Mouse (Mus musculus): ENCODE measurements at regions not wholly inside any gene's neighbourhood (a gene's known extent, or its start where the extent isn't known, plus 50 kb on each side); places are given as distances from the start of the nearest gene placed in this dataset.

DNA sequence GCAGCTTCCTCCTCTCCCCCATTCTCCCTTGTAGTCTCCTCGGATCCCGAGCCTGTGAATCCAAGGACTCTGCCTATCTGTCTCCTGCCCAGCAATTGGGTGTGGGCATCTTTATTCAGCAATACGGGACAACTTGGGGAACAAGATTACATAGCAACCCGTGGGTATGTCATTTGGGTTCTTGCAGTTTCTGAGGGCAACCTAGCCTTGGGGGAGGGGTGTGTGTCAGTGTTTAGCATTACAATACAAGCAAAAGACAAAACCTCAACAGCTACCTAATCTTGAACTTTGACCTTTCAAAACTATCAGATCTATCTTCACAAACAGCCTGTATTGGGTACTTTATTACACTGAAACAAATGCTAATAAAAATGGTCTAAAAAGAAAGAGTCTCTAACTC lies 573.0 kb upstream of the Cpeb2 start:
- TF ChIP-seq CTCF (IDR thresholded peaks at IDR 0.05; ENCODE audit: low read depth) (no peak), EP300 (IDR thresholded peaks at IDR 0.05; ENCODE audit: low read depth) (no peak)
